Mouse (Mus musculus) kidney, postnatal 0 days (tissue): ENCODE measurements around the gene Sctr. TPM values are rescaled to one million over a fixed set of nuclear protein-coding genes. Genes with fewer than 3 reads are reported as not detected.
A peak's percentile ranks its signal among the peaks of the same experiment; 100 is the strongest.

ENCODE experiments used
- ATAC-seq: fragments of 200-750 bp; cut with Nextera tagmentation; replicated peaks from 2 replicates; pipeline ENCODE4 v1.8.0; 2017; ENCODE audit warnings: low read depth, moderate number of reproducible peaks, moderate TSS enrichment, moderate library complexity; ENCODE audit not compliant: low FRiP score
- DNase-seq: peaks from one replicate; pipeline ENCODE4 v3.0.0-alpha.2; 2016; ENCODE audit warnings: low spot score
- H3K27ac ChIP-seq: fragments of 300-500 bp; sonication (generic); 2 replicates; pipeline ENCODE4 v1.5.1; 2014; ENCODE audit warnings: mild to moderate bottlenecking
- H3K27me3 ChIP-seq: fragments of 300-500 bp; sonication (generic); 2 replicates; pipeline ENCODE4 v1.6.1; 2014; ENCODE audit warnings: low read length, mixed read lengths; ENCODE audit not compliant: insufficient read depth
- H3K36me3 ChIP-seq: fragments of 300-500 bp; sonication (generic); 2 replicates; pipeline ENCODE4 v1.6.1; 2014; ENCODE audit warnings: low read length, mixed read lengths; ENCODE audit not compliant: insufficient read depth
- H3K4me1 ChIP-seq: fragments of 300-500 bp; sonication (generic); replicated peaks from 2 replicates; pipeline ENCODE4 v1.6.1; 2014; ENCODE audit warnings: antibody characterized with exemption, low read length, mixed read lengths; ENCODE audit not compliant: insufficient read depth
- H3K4me2 ChIP-seq: fragments of 300-500 bp; sonication (generic); 2 replicates; pipeline ENCODE4 v1.6.1; 2014; ENCODE audit warnings: mild to moderate bottlenecking, low read length, moderate library complexity, mixed read lengths
- H3K4me3 ChIP-seq: fragments of 300-500 bp; sonication (generic); replicated peaks from 2 replicates; pipeline ENCODE4 v1.5.1; 2014; ENCODE audit warnings: low read depth, low read length
- H3K9ac ChIP-seq: fragments of 300-500 bp; sonication (generic); 2 replicates; pipeline ENCODE4 v1.6.1; 2014; ENCODE audit warnings: low read depth, low read length
- H3K9me3 ChIP-seq: fragments of 300-500 bp; sonication (generic); replicated peaks from 2 replicates; pipeline ENCODE4 v1.6.1; 2016; ENCODE audit warnings: low read length, inconsistent platforms, mixed read lengths
- CTCF ChIP-seq: IDR thresholded peaks from 2 replicates; pipeline ENCODE4 v1.5.1; 2016; ENCODE audit warnings: antibody characterized with exemption, low read depth, mild to moderate bottlenecking, moderate library complexity
- WGBS: fragments of 180-500 bp; shearing (Covaris S2); extraction: QIAGEN DNeasy Blood & Tissue Kit; methylation state at CpG from one replicate; pipeline ENCODE4 v1.1.7; 2014; 5-methylcytosine and 5-hydroxymethylcytosine counted together
- polyA plus RNA-seq: library from polyadenylated mRNA; unstranded; fragments of >200 nt; fragmentation: Nextera tagmentation; extraction: Ambion mirVana; gene quantifications from 2 replicates; pipeline ENCODE4 v1.2.1, GENCODE M21; 2015

The Sctr gene
- polyA plus RNA-seq, 1 experiment from 2014 or later = 0.63 TPM

DNA sequence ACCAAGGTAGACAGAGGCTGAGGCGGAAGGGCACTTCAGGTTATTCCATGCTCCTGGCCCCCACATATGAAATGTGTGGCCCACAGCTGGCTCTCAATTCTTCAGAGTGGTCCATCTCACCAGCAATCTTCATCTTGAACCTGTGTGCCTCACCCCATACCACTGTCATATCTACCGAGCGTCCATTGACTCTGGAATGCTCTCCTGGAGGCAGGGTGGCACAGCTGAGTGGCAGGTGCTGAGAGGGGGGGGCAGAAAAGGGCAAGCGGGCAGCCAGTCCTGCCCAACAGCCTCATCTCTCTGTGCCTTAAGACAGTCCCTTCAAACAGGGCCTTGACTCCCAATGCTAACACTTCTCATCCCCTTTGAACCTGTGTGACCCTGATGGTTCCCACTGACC is 64.4 kb downstream of the Sctr start:
- no peak for TF ChIP-seq CTCF
- Histone ChIP-seq H3K9ac (no peak overlapping the region), H3K27ac (no peak overlapping the region), H3K36me3 (no peaks in the 10 kb centered on the region), H3K9me3 (no peaks in the 10 kb centered on the region), H3K27me3 (no peaks in the 10 kb centered on the region), H3K4me2 (0 out of 2 replicates have a peak overlapping the region, but pooled peaks have one; percentile 19), H3K4me1 (0 out of 2 replicates have a peak, but pooled peaks cover 7% of the 10 kb centered on the region), H3K4me3 (no peak overlapping the region)
- WGBS = 81% methylated on average over 4 of the region's 4 CpGs
- ATAC-seq (no peak), DNase-seq (no peak)

- no peak for TF ChIP-seq CTCF
- Histone ChIP-seq H3K4me1 (0 out of 2 replicates have a peak, but pooled peaks cover 7% of the 10 kb centered on the region), H3K9ac (peak overlapping the region; percentile 66), H3K27ac (peak overlapping the region; percentile 74), H3K4me2 (peak overlapping the region; percentile 73), H3K4me3 (peak overlapping the region; percentile 39), H3K9me3 (no peaks in the 10 kb centered on the region), H3K27me3 (no peaks in the 10 kb centered on the region), H3K36me3 (no peaks in the 10 kb centered on the region)
- WGBS = 6% methylated on average over 16 of the region's 16 CpGs
- no peak for ATAC-seq
- DNase-seq = peak; percentile 56
Observed at GRCm38 (mm10) chr1:120072900-120073299, 66.2 kb downstream of the Sctr start.

GRCm38 (mm10) chr1:120073519-120074306 is 67.0 kb downstream of the Sctr start, which contains the start of gene Tmem37:
Tmem37 (minus strand) TSS chr1:120074074.
- Histone ChIP-seq H3K27ac (peak within 1 kb of the TSS; percentile 74), H3K27me3 (no peaks in the 10 kb centered on the region), H3K9me3 (no peaks in the 10 kb centered on the region), H3K4me2 (peak within 1 kb of the TSS; percentile 73), H3K9ac (peak within 1 kb of the TSS; percentile 66), H3K4me1 (0 out of 2 replicates have a peak, but pooled peaks cover 7% of the 10 kb centered on the region), H3K36me3 (no peaks in the 10 kb centered on the region), H3K4me3 (peak within 1 kb of the TSS; percentile 39)
- ATAC-seq (peak; percentile 93), DNase-seq (peak; percentile 84)
- 5% methylated on average over 40 of the region's 40 CpGs for WGBS
- no peak for TF ChIP-seq CTCF

DNA sequence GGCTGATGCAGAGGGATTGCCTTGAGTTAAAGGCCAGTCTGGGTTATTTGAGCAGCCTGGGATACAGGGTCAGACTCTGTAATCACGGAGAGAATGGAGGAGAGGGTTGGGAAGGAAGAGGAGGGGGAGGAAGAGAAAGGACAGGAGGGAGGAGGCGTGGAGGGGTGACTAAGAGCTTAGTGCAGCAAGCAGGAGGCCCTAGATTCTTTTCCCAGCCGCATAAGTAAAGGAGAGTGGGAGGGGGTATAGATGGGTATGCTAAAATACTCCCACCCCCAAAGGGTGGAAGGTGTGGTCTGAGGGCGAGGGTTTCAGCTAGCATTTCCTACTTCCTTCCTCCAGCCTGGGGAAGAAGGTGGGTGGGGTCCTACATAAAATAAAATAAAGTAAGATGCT is 67.6 kb downstream of the Sctr start:
- H3K36me3 ChIP-seq = no peaks in the 10 kb centered on the region
- DNase-seq (peak; percentile 43), ATAC-seq (peak; percentile 3; the same call in 1 of the 2 replicates)
- no peaks in the 10 kb centered on the region for H3K27me3 ChIP-seq
- no peak for TF ChIP-seq CTCF
- 0 out of 2 replicates have a peak, but pooled peaks cover 7% of the 10 kb centered on the region for H3K4me1 ChIP-seq
- H3K4me3 ChIP-seq = 0 out of 2 replicates have a peak overlapping the region, but pooled peaks have one; percentile 39
- no peaks in the 10 kb centered on the region for H3K9me3 ChIP-seq
- H3K9ac ChIP-seq = no peak overlapping the region
- H3K27ac ChIP-seq = peak overlapping the region; percentile 74
- peak overlapping the region; percentile 73 for H3K4me2 ChIP-seq
- WGBS = 14% methylated on average over 4 of the region's 4 CpGs

DNA sequence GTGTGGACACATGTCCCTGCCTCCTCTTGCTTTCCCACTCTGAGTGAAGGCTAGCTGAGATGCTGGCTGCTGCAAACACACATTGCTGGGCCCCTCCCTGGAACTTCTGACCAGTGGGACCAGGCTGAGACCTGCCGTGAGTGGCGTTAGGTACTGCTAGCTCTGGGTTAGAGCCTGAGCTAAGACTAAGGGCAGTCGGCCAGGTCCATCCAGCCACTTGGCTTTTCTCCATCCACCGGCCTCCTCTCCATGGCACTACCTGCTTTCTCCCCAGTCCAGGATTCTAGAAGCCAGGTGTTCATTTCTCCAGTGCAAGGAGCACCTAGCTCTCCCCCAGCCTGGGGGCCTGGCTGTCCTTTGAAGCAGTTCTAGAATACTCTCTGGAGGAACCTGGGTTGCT is 68.2 kb downstream of the Sctr start:
- no peak overlapping the region for H3K4me2 ChIP-seq
- H3K4me1 ChIP-seq = 0 out of 2 replicates have a peak, but pooled peaks cover 7% of the 10 kb centered on the region
- ATAC-seq (no peak), DNase-seq (no peak)
- H3K9me3 ChIP-seq = no peaks in the 10 kb centered on the region
- H3K9ac ChIP-seq = no peak overlapping the region
- H3K36me3 ChIP-seq = no peaks in the 10 kb centered on the region
- peak overlapping the region; percentile 47 for H3K27ac ChIP-seq
- 69% methylated on average over 4 of the region's 4 CpGs for WGBS
- no peak for TF ChIP-seq CTCF
- H3K27me3 ChIP-seq = no peaks in the 10 kb centered on the region
- no peak overlapping the region for H3K4me3 ChIP-seq

DNA sequence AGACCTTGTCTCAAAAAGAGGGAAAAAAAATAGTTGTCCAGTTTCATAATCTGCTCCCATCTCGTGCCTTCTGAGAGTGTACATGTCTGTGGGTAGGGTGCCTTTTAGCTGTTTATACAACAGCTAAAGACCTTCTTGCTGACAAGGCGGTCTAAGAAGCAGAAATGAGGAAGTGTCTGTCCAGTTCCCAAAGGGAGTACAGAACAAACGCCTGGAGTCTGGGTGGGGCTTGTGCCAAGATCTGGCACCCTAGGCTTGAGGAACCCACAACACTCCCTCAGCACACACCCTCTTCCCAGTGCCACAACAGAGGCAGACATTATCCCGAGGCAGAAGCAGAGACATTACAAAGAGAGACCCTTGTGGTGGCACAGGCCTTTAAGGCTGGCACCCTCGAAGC is 68.8 kb downstream of the Sctr start:
- no peak overlapping the region for H3K9ac ChIP-seq
- peak overlapping the region; percentile 47; the same call in 1 of the 2 replicates for H3K27ac ChIP-seq
- 70% methylated on average over 5 of the region's 5 CpGs for WGBS
- TF ChIP-seq CTCF = no peak
- H3K4me3 ChIP-seq = no peak overlapping the region
- 0 out of 2 replicates have a peak, but pooled peaks cover 7% of the 10 kb centered on the region for H3K4me1 ChIP-seq
- no peaks in the 10 kb centered on the region for H3K27me3 ChIP-seq
- H3K4me2 ChIP-seq = no peak overlapping the region
- H3K36me3 ChIP-seq = no peaks in the 10 kb centered on the region
- ATAC-seq (no peak), DNase-seq (no peak)
- no peaks in the 10 kb centered on the region for H3K9me3 ChIP-seq
